Mouse (Mus musculus) MEL (cell line): ENCODE measurements around the gene Emc1. TPM values are rescaled to one million over a fixed set of nuclear protein-coding genes. Genes with fewer than 3 reads are reported as not detected.

Experiments used
- DNase-seq: peaks from one replicate; pipeline ENCODE4 v3.0.0; 2011; ENCODE audit warnings: low read depth, low spot score
- H3K27ac ChIP-seq: 2 replicates; pipeline ENCODE4 v1.5.1; 2012; ENCODE audit warnings: low read depth, mild to moderate bottlenecking, control low read depth, low read length, moderate library complexity; ENCODE audit not compliant: control insufficient read depth
- H3K27me3 ChIP-seq, 2 experiments: fragments of 150-350 bp in 1 of 2; sonication (generic) in 1 of 2; 2 replicates each; pipeline ENCODE4 v1.6.1; 2012; ENCODE audit warnings: low read length in 2 of 2, mild to moderate bottlenecking in 2 of 2, improper control_type of control experiment in 1 of 2, moderate library complexity in 1 of 2; ENCODE audit not compliant: insufficient read depth in 2 of 2, control insufficient read depth in 1 of 2
- H3K36me3 ChIP-seq, 2 experiments: 2 replicates each; pipeline ENCODE4 v1.6.1; 2012 to 2014; ENCODE audit warnings: low read length in 2 of 2, improper control_type of control experiment in 1 of 2, inconsistent platforms in 1 of 2, mild to moderate bottlenecking in 1 of 2; ENCODE audit not compliant: insufficient read depth in 2 of 2, control insufficient read depth in 1 of 2
- H3K4me1 ChIP-seq, 2 experiments: fragments of 150-350 bp in 1 of 2; sonication (generic) in 1 of 2; 2 replicates each; pipeline ENCODE4 v1.6.1; 2012; ENCODE audit warnings: low read length in 2 of 2, improper control_type of control experiment in 1 of 2, mild to moderate bottlenecking in 1 of 2; ENCODE audit not compliant: insufficient read depth in 2 of 2, control insufficient read depth in 1 of 2
- H3K4me3 ChIP-seq, 2 experiments: fragments of 150-350 bp in 1 of 2; sonication (generic) in 1 of 2; 2 replicates each; pipeline ENCODE4 v1.5.1; 2012; ENCODE audit warnings: low read depth in 2 of 2, low read length in 2 of 2, mild to moderate bottlenecking in 2 of 2, moderate library complexity in 2 of 2, control low read depth in 1 of 2, improper control_type of control experiment in 1 of 2; ENCODE audit not compliant: control insufficient read depth in 1 of 2, insufficient read depth in 1 of 2
- H3K79me2 ChIP-seq: 2 replicates; pipeline ENCODE4 v1.6.1; 2012; ENCODE audit warnings: mild to moderate bottlenecking, low read length, moderate library complexity; ENCODE audit not compliant: control insufficient read depth, poor library complexity, insufficient read depth
- H3K9ac ChIP-seq: 2 replicates; pipeline ENCODE4 v1.6.1; 2012; ENCODE audit warnings: low read depth, mild to moderate bottlenecking, control low read depth, low read length, moderate library complexity; ENCODE audit not compliant: control insufficient read depth, poor library complexity, severe bottlenecking
- H3K9me3 ChIP-seq: fragments of 150-350 bp; sonication (generic); replicated peaks from 2 replicates; pipeline ENCODE4 v1.6.1; 2012; ENCODE audit warnings: mild to moderate bottlenecking, low read length, improper control_type of control experiment, moderate library complexity; ENCODE audit not compliant: insufficient read depth
- E2F4 ChIP-seq: IDR thresholded peaks from 2 replicates; pipeline ENCODE4 v1.6.1; 2011; ENCODE audit warnings: low read depth, low read length, improper control_type of control experiment, borderline replicate concordance
- ETS1 ChIP-seq: IDR thresholded peaks from 2 replicates; pipeline ENCODE4 v1.6.1; 2012; ENCODE audit warnings: low read depth, mild to moderate bottlenecking, inconsistent platforms, low read length, improper control_type of control experiment, moderate library complexity
- GABPA ChIP-seq: IDR thresholded peaks from 2 replicates; pipeline ENCODE4 v1.6.1; 2012; ENCODE audit warnings: low read depth, mild to moderate bottlenecking, inconsistent platforms, low read length, improper control_type of control experiment, moderate library complexity
- HCFC1 ChIP-seq: IDR thresholded peaks from 2 replicates; pipeline ENCODE4 v1.6.1; 2012; ENCODE audit warnings: low read depth, mild to moderate bottlenecking, inconsistent platforms, low read length, improper control_type of control experiment, moderate library complexity
- MAFK ChIP-seq: IDR thresholded peaks from 2 replicates; pipeline ENCODE4 v1.6.1; 2011; ENCODE audit warnings: low read depth, mild to moderate bottlenecking, low read length, improper control_type of control experiment, borderline replicate concordance
- MAX ChIP-seq: IDR thresholded peaks from 2 replicates; pipeline ENCODE4 v1.6.1; 2011; ENCODE audit warnings: low read length, improper control_type of control experiment
- MAZ ChIP-seq: IDR thresholded peaks from 2 replicates; pipeline ENCODE4 v1.6.1; 2012; ENCODE audit warnings: low read depth, mild to moderate bottlenecking, inconsistent platforms, low read length, improper control_type of control experiment
- NELFE ChIP-seq: IDR thresholded peaks from 2 replicates; pipeline ENCODE4 v1.6.1; 2011; ENCODE audit warnings: low read depth, low read length, improper control_type of control experiment
- NRF1 ChIP-seq: IDR thresholded peaks from 2 replicates; pipeline ENCODE4 v1.6.1; 2014; ENCODE audit warnings: low read depth, mild to moderate bottlenecking, inconsistent platforms, low read length, improper control_type of control experiment, moderate library complexity; ENCODE audit not compliant: poor library complexity, insufficient read depth, severe bottlenecking
- POLR2AphosphoS5 ChIP-seq: IDR thresholded peaks from 2 replicates; pipeline ENCODE4 v1.6.1; 2012; ENCODE audit warnings: low read depth, borderline replicate concordance, mild to moderate bottlenecking, inconsistent platforms, low read length, moderate library complexity, mixed read lengths
- RCOR1 ChIP-seq: IDR thresholded peaks from 2 replicates; pipeline ENCODE4 v1.6.1; 2012; ENCODE audit warnings: low read depth, mild to moderate bottlenecking, inconsistent platforms, low read length, improper control_type of control experiment
- SIN3A ChIP-seq: IDR thresholded peaks from 2 replicates; pipeline ENCODE4 v1.6.1; 2012; ENCODE audit warnings: low read length, improper control_type of control experiment, inconsistent platforms
- TAL1 ChIP-seq: IDR thresholded peaks from 2 replicates; pipeline ENCODE4 v1.6.1; 2012; ENCODE audit warnings: mild to moderate bottlenecking, inconsistent platforms, low read length, moderate library complexity, mixed read lengths
- TBP ChIP-seq: IDR thresholded peaks from 2 replicates; pipeline ENCODE4 v1.8.0; 2011; ENCODE audit warnings: low read depth, low read length, improper control_type of control experiment
- UBTF ChIP-seq: IDR thresholded peaks from 2 replicates; pipeline ENCODE4 v1.6.1; 2012; ENCODE audit warnings: low read depth, mild to moderate bottlenecking, inconsistent platforms, low read length, improper control_type of control experiment, moderate library complexity, borderline replicate concordance; ENCODE audit not compliant: insufficient read depth
- USF1 ChIP-seq: IDR thresholded peaks from 2 replicates; pipeline ENCODE4 v1.6.1; 2014; ENCODE audit warnings: low read depth, mild to moderate bottlenecking, inconsistent platforms, low read length, improper control_type of control experiment, moderate library complexity
- ZC3H11A ChIP-seq: IDR thresholded peaks from 2 replicates; pipeline ENCODE4 v1.6.1; 2012; ENCODE audit warnings: low read depth, mild to moderate bottlenecking, inconsistent platforms, low read length, improper control_type of control experiment
- ZKSCAN1 ChIP-seq: IDR thresholded peaks from 2 replicates; pipeline ENCODE4 v1.6.1; 2012; ENCODE audit warnings: low read depth, mild to moderate bottlenecking, inconsistent platforms, low read length, improper control_type of control experiment, moderate library complexity
- ZMIZ1 ChIP-seq: IDR thresholded peaks from 2 replicates; pipeline ENCODE4 v1.6.1; 2012; ENCODE audit warnings: low read depth, mild to moderate bottlenecking, inconsistent platforms, low read length, improper control_type of control experiment, moderate library complexity
- polyA plus RNA-seq, 2 experiments: library from polyadenylated mRNA; stranded (reverse) in 1 of 2; unstranded in 1 of 2; fragments of >175 nt in 1 of 2; fragments of >200 nt in 1 of 2; gene quantifications; 2 replicates each; pipeline versions ENCODE4 v1.2.1 to v1.2.4; 2012; ENCODE audit warnings: low replicate concordance in 2 of 2, low read depth in 1 of 2; ENCODE audit not compliant: insufficient read length in 2 of 2, insufficient read depth in 1 of 2, missing spikeins in 1 of 2
- total RNA-seq: library from RNA; depleted of rRNA; stranded (reverse); fragments of 300-350 nt; gene quantifications from 2 replicates; pipeline ENCODE4 v1.2.3, GENCODE M21; 2012

The Emc1 gene
- total and polyA plus RNA-seq, 3 experiments = 17.3 to 50.4 TPM; not detected in 1

GRCm38 (mm10) chr4:139341556-139342233 lies 10.7 kb upstream of the Emc1 start:
- Histone ChIP-seq H3K4me3 (no peak overlapping the region), H3K9me3 (no peaks in the 10 kb centered on the region), H3K27me3 (no peaks in the 10 kb centered on the region), H3K27ac (no peak overlapping the region), H3K79me2 (no peaks in the 10 kb centered on the region), H3K36me3 (no peaks in the 10 kb centered on the region), H3K4me1 (peaks cover 0 to 3% of the 10 kb centered on the region in 2 experiments; a peak in 1 of 4 replicates), H3K9ac (no peak overlapping the region)
- no peak for DNase-seq
- TF ChIP-seq MAX (no peak), GABPA (no peak), SIN3A (no peak), ZMIZ1 (no peak), E2F4 (no peak), ZC3H11A (no peak), NELFE (no peak), HCFC1 (no peak)

GRCm38 (mm10) chr4:139343718-139344117 lies 8.7 kb upstream of the Emc1 start:
- no peaks in the 10 kb centered on the region for H3K9me3 ChIP-seq
- H3K79me2 ChIP-seq = no peaks in the 10 kb centered on the region
- no peak overlapping the region for H3K27ac ChIP-seq
- H3K9ac ChIP-seq = no peak overlapping the region
- H3K27me3 ChIP-seq = no peaks in the 10 kb centered on the region
- DNase-seq = no peak
- TF ChIP-seq MAZ (no peak), TBP (no peak), RCOR1 (no peak), MAFK (no peak), TAL1 (no peak), NRF1 (no peak)
- TF ChIP-seq, all 39 proteins: peak for 0
- no peaks in the 10 kb centered on the region for H3K4me1 ChIP-seq
- no peaks in the 10 kb centered on the region for H3K36me3 ChIP-seq
- H3K4me3 ChIP-seq = no peak overlapping the region

GRCm38 (mm10) chr4:139345416-139346019 lies 6.9 kb upstream of the Emc1 start:
- TF ChIP-seq ZKSCAN1 = no peak
- no peak for TF ChIP-seq USF1
- TF ChIP-seq SIN3A = no peak
- no peak for TF ChIP-seq ZMIZ1
- TF ChIP-seq ETS1 = no peak
- no peak for TF ChIP-seq MAX
- no peak for TF ChIP-seq POLR2AphosphoS5
- no peak for TF ChIP-seq UBTF
- H3K4me3 ChIP-seq = no peak overlapping the region
- H3K27ac ChIP-seq = no peak overlapping the region
- H3K36me3 ChIP-seq = peaks cover 0 to 4% of the 10 kb centered on the region in 2 experiments; a peak in 2 of 4 replicates
- H3K9me3 ChIP-seq = no peaks in the 10 kb centered on the region
- peaks cover 7% of the 10 kb centered on the region for H3K79me2 ChIP-seq
- DNase-seq = no peak
- no peak overlapping the region for H3K9ac ChIP-seq
- no peaks in the 10 kb centered on the region for H3K27me3 ChIP-seq
- 0 out of 4 replicates have a peak, but pooled peaks cover 0 to under 1% of the 10 kb centered on the region in 2 experiments for H3K4me1 ChIP-seq
